Mouse (Mus musculus): ENCODE data around the gene Cyba.
A peak's percentile ranks its signal among the peaks of the same experiment; 100 is the strongest.

Gene Cyba

DNA sequence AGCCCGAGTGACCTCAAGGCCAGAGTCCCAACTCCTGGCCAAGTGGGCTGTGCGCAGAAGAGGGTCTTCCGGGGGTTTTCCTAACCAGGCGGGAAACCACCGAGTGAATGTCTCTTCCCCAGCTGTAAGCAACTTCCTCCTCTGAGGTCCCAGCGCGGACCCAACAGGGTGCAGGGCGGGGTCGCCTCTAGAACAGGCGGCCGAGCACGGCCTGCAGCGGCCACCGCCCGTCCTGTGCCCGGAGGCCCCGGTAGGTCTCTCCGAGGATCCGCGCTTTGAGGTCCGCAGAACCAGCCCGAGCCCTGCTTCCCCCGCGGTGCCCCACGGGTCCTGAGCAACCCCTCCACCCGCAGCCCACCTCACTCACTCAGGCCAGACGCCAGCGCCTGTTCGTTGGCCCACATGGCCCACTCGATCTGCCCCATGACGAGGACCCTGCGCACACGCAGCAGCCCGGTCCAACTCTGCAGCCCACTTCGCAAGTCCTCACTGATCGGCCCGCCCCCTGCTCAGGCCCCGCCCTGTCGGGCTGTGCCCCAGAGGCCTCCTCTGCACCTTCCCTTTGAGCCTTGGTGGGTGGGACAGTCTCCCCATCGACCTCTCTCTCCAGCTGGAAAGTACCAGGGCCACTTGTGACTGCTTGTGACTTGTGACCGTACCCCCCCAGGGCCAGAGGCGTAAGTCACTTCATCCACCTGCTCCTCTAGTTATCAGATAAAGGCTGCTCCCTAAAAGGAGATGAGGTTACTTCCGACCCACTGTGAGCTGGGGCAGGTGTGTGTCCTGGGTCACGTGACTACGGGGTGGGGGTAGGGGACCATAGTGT, at the start of gene Cyba:
Gene Cyba, minus strand, starts transcription at position 488 of the 826 bp plus-strand sequence.
- DNase-seq (ENCODE audit: low spot score in 2 of 2), result no peak

DNA sequence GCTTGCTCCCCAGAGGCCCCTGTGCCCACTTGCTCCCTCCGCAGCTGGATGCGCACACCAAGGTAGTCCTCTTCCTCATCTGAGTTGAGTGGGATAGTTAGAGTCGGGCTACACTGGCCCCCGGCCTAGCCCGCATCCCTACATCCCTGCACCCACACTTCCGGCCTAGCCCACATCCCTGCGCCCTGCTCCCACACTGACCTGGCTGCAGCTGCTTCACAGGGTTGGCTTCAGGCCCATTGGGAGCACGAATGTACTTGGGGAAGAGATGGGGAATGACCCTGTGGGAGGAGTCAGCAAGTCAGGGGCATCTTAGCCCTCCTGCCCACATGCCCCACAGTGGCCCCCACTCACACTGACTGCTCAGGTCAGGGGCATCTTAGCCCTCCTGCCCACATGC, 49.7 kb upstream of the Cyba start:
- no peak for DNase-seq (ENCODE audit: low spot score in 2 of 2)

DNA sequence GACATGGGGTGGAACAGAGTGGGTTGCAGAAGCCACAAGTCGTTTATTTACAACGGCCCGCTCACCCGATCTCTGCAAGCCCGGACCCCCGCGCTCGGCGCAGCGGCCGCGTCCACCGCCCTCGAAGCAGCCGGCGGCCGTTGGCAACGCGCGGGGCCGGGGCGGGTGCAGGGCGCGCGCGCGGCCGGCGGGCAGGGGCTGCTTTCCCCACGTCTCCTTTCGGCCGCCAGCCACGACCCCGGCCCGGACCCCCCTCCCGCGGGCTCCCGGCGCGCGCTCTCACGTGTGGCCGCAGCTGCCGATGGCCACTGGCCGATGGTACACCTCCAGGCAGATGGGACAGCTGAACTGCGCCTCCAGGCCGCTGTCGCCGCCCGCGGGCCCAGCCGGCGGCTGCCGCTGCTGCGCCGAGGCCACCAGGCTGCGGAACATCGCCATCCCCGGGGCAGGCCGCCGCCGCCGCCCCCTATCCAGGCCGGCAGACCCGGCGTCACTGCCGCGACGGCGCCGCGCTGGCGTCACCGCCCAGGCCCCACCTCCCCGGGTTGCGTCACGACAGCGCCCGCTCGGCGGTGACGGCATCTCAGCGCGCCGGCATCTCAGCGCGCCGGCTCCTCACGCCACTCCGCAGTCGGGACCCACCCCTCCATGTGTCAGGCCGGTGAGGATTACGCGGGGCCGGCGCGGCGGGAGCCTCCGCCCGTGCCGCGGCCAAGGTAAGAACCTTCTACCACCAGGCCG, 43.0 kb upstream of the Cyba start, which contains the start of the genes Rnf166 and Ctu2:
Gene Rnf166, minus strand, starts transcription at position 485 of the 741 bp plus-strand sequence.
Gene Ctu2, plus strand, starts transcription at position 564 of the 741 bp plus-strand sequence.
- DNase-seq (ENCODE audit: low spot score in 2 of 2), result peak; percentile 76 to 89

- no peak for DNase-seq (ENCODE audit: low spot score in 2 of 2)
Measured at GRCm38 (mm10) chr8:122474951-122475560, 42.3 kb upstream of the Cyba start.

DNA sequence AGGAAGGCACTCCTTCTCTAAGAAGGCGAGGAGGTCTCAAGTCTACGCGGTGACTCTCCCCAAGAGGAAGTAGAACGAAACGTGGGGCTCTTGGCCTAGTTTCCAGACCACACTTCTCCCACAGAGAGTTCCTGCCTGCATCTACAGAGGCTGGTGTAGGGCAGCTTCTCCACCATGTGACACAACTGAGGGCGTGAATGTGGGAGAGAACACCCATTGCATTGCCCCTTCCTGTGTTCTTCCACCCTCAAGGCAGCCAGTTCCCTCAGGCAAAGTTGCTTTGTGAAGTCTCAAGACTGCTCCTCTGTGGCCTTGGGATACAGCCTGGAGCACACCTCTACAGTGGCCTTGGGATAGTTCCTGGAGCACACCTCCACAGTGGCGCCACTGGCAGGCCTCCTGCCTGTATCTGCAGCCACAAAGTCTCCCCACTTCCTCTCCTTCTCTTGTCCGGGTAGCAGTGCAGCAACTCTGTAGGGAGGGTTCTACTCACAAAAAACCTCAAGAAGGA, 41.2 kb upstream of the Cyba start:
- no peak for DNase-seq (ENCODE audit: low spot score in 2 of 2)

DNA sequence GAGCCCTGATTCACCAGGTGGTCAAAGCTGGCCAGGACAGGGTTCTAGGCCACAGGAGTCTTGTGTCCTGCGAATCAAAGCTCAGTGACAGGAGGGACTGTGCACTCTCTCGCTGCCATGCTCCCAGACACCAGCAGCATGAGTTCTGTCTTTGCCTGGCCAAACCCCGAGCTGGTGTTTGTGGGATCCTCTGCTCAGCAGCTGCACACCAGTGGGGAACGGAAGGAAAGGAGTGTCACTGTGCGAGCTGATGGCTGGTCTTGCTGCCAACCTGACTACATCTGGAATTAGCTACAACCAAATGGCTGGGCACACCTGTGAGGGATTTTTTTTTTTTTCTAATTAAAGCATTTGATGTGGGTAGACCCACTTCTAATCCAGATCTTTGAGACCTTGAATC, 38.0 kb upstream of the Cyba start:
- DNase-seq (ENCODE audit: low spot score in 2 of 2), result no peak

- no peak for DNase-seq (ENCODE audit: low spot score in 2 of 2)
Measured at GRCm38 (mm10) chr8:122469965-122470364, 37.2 kb upstream of the Cyba start.

GRCm38 (mm10) chr8:122469407-122469806, 36.7 kb upstream of the Cyba start:
- no peak for DNase-seq (ENCODE audit: low spot score in 2 of 2)

DNA sequence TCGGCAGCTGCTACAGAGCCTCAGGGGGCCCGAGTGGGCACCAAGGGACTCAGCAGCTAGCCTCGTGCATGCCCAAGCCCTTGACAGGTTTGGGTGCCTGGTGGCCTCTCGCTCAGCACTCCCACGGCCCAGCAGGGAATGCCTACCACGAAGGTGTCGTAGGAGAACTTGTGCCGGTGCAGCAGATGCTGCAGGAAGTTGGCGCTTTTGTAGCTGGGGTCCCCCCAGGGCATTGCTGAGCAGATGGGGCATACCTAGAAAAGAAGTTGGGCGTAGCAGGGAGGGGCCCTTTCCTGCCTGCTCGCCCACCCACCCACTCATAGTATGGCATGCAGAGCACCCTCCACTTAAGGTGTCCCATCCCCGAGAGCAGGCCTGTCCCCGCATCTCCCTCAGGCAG, 35.1 kb upstream of the Cyba start:
- no peak for DNase-seq (ENCODE audit: low spot score in 2 of 2)

DNA sequence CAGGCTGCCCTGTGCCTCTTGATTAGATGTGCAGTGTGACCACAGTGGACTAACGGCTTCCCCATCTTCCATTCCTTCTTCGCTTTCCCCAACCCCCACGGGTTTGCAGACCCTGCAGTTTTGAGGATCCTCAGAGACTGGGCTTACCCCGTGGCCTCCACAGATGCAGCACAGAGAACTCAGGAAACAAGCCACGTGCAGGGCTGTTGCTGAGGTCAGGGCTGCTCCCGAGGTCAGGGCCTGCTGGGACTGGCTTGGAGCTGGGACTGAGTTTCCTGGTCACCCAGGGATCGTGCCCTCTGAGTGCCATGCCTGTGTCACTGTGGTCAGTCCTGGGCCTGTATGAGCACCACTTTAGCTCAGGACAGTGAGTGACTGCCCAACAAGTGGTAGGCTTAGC, 32.3 kb upstream of the Cyba start:
- no peak for DNase-seq (ENCODE audit: low spot score in 2 of 2)

DNA sequence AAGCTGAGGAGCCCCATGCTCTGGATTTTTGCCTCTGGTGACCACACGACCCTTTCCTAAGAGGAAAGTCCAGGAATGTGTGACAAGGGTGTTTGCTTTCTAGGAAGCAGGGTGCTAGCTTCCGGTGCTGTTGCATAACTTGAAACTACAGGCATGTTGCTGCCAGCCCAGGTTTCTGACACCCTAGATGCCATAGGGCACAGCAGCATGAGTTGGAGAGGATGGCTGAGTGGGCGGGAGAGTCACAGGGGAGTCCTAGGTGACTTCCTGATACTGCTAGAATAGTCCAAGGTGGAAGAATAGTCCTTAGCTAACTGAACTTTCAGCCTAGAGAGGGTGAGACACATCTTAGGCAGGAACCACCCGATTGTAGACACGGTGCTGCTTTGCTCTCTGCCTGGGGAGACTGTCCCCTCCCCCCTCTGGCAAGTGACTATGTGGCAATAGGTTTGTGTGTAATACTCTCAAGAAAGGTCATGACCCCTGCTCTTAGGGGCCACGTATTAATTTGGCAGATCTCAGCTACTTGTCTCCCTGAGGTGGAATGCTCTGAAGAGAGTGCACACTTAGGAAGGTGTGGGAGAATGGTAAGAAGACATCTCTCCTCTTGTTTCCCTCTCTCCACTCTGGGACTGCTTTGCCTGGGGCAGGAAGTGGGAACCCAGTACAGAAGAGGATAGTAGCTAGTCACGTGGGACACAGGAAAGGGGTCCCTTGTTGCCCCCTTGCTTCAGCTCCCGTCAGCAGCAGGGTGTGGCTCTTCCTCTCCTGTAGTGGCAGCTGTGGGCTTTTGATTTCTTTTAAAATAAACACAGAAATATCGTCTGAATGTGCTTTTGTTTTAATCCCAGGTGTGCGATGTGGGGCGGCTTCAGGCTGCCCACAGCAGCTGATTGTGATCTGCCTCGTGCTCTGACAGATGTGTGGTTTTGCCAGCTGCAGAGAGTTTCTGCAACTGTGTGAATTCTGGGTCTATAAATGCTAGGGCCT, 31.2 kb upstream of the Cyba start:
- no peak for DNase-seq (ENCODE audit: low spot score in 2 of 2)

GRCm38 (mm10) chr8:122462510-122462909, 29.8 kb upstream of the Cyba start:
- DNase-seq (ENCODE audit: low spot score in 2 of 2), result no peak

- DNase-seq (ENCODE audit: low spot score in 2 of 2), result peak in 1 of 2 experiments; percentile 39
Measured at GRCm38 (mm10) chr8:122461473-122462148, 28.9 kb upstream of the Cyba start.

DNA sequence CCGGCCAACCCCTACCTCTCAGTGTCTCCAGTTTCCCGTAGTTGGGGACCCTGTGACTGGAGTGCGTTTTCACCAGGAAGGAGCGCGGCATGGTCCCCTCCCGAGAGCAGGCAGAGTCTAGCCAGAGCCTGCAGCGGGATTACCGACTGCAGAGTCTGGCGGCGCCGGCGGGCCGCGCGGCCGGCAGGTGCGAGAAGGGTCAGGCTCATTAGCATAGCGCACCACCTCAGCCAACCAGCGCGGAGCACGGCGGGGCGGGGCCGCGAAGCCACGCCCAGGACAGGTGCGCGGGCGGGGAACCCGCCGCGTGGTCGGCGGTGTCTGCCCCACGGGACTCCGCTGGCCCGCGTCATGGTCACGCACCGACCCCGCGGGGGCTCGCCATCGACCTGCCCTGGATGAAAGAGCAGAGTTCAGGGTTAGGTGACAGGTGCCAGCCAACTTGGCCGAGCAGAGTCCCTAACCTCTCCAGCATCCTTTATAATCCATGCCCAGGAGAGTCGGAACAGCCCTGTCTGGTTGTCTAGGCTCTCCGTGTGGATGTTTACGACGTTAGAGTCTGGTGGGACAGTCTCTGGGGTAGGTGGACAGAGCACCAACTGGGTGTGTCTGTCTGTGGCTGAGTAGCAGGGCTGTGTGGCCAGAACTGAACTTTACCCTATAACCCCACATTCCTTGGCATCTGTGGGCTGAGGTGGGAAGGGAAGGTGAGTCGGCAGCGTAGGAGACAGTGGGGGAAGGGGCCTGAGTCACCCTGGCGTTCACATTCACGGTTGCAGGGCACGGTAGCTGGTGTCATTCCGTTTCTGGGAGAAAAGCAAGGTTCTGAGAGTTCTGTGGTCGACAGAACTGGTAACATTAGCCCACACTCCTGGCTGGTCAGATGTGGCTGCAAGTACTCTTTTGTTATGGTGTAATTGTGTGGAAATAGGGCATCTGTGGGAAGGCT, 28.1 kb upstream of the Cyba start, which contains the start of gene Snai3:
Gene Snai3, minus strand, starts transcription at position 210 of the 949 bp plus-strand sequence.
- DNase-seq (ENCODE audit: low spot score in 2 of 2), result no peak

DNA sequence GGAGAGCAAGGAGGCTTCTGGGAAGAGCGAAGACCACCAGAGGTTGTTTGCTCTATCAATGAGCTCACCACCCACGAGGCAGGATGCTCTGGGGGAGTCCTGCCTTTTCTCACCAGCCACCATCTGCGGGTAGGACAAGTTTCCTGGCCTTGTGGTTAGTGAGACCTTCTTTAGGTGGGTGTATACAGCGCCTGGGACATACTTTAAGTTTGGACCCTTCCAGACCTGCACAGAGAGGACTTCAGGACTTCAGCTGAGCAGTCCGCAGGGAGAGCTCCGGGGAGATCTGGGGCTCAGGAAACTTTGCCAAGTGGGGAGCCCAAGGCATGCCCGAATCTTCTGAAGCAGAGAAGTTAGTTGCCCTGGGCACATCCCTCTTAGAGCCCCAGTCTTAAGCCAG, 27.3 kb upstream of the Cyba start:
- no peak for DNase-seq (ENCODE audit: low spot score in 2 of 2)

GRCm38 (mm10) chr8:122459218-122459900, 26.6 kb upstream of the Cyba start:
- DNase-seq (ENCODE audit: low spot score in 2 of 2), result no peak

DNA sequence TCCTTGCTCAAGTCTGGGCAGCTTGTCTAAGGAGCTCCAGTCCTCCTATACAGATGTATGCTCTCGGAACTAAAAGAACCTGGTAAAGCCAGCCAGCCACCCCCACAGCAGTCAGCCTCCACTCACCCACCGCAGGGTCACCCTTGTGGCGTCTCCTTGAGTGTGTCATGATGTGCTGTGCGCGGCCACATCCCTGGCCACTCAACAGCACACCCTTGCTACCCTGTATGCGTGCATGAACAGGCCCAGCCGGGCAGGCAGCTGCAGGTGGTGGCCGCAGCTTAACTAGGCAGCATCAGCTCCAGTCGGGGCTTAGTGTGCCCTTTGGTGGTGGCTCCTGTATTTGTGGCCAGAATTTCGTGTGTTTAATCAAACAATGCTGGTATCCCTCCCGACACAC, 24.4 kb upstream of the Cyba start:
- DNase-seq (ENCODE audit: low spot score in 2 of 2), result no peak

DNA sequence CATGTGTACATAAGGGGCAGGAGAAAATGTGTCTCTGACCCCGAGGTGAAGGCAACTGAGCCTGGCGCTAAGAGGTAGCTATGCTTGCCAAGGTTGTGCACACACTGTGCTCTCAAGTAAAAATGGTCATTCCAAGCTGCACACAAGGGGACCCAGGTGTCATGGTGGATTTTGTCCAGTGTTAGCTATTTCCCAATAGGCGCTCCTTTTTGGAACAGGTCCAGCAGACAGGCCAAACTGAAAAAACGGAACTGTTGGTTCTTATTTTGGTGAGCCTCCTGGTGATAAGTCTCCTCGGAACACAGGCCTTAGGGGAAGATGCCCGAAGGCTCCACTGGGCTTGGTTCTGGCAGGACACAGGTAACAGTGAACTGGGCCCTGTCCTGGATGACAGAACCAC, 21.7 kb upstream of the Cyba start:
- DNase-seq (ENCODE audit: low spot score in 2 of 2), result no peak

DNA sequence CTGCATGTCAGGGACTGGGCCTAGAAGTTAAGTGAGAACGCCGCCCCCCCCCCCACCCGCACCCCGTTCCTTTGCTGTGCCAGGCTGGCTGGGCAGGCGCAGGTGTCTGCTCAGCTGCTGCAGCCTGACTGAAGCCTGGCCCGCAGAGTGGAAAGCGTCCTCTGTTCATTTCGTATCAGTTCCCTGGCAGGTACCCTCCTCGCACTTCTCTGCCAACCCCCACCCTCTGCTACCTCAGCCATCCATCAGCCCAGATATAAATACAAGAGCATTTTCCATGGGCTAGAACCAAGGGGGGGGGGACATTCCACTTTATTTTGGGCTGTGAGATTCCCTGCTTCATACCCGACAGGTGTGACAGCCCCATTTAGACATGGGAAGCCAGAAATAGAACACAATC, 19.4 kb upstream of the Cyba start:
- no peak for DNase-seq (ENCODE audit: low spot score in 2 of 2)
